Mouse (Mus musculus) cerebellum, adult 2 months (tissue): ENCODE results near the gene Cdan1. TPM values are rescaled to one million over a fixed set of nuclear protein-coding genes. Genes with fewer than 3 reads are reported as not detected.

Experiments used
- DNase-seq, 2 experiments: peaks; one replicate each; pipeline ENCODE4 v3.0.0; 2021
- H3K27ac ChIP-seq: fragments of 200-500 bp; 2 replicates; pipeline ENCODE4 v1.5.1; 2012; ENCODE audit warnings: low read length, control low read depth, inconsistent platforms; ENCODE audit not compliant: insufficient read depth
- H3K27me3 ChIP-seq: fragments of 200-500 bp; 2 replicates; pipeline ENCODE4 v1.6.1; 2012; ENCODE audit warnings: inconsistent platforms, mild to moderate bottlenecking, low read length, moderate library complexity; ENCODE audit not compliant: control insufficient read depth, insufficient read depth
- H3K4me1 ChIP-seq: fragments of 200-500 bp; 2 replicates; pipeline ENCODE4 v1.6.1; 2011; ENCODE audit warnings: low read length; ENCODE audit not compliant: control insufficient read depth, insufficient read depth
- H3K4me3 ChIP-seq: fragments of 200-500 bp; replicated peaks from 2 replicates; pipeline ENCODE3; 2011; ENCODE audit warnings: mild to moderate bottlenecking, low read depth, low read length, control low read depth; ENCODE audit not compliant: insufficient read depth
- CTCF ChIP-seq: fragments of 200-500 bp; IDR thresholded peaks from 2 replicates; pipeline ENCODE4 v1.5.1; 2011; ENCODE audit warnings: low read depth, mild to moderate bottlenecking, control low read depth, low read length, moderate library complexity, borderline replicate concordance; ENCODE audit not compliant: insufficient read depth
- POLR2A ChIP-seq: fragments of 200-500 bp; IDR thresholded peaks from 2 replicates; pipeline ENCODE4 v1.6.1; 2011; ENCODE audit warnings: low read length, control low read depth, borderline replicate concordance; ENCODE audit not compliant: insufficient read depth
- WGBS: fragments of 180-500 bp; shearing (Covaris S2); methylation state at CpG from one replicate; pipeline ENCODE4 v1.1.7; 2018; 5-methylcytosine and 5-hydroxymethylcytosine counted together
- polyA plus RNA-seq: library from polyadenylated mRNA; depleted of rRNA; stranded (reverse); fragments of >200 nt; gene quantifications from 2 replicates; pipeline ENCODE4 v1.2.3, GENCODE M21; 2012

The Cdan1 gene
- polyA plus RNA-seq, 1 experiment, result 37.8 TPM

DNA sequence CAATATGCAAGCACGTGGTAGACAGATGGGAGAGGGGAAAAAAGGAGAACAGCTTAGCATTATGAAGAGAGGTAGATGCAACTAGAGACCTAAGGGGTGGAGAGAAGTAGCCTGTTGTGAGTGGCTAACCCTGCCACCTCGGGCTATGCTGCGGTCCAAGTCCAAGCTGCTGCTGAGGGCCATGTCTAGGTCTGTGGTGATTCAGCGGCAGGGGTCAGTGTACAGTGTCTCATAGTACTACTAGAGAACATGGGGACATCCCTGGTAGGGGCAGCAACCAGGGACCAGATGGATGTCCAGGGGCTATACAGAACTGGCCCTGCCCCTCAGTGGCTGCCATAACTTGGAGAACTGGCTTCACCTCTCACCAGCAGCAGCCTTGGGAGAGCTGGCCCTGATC lies 14.8 kb downstream of the Cdan1 start:
- Histone ChIP-seq H3K27me3 (no peaks in the 10 kb centered on the region), H3K4me1 (no peaks in the 10 kb centered on the region), H3K27ac (no peak overlapping the region), H3K4me3 (no peak overlapping the region)
- WGBS, result 88% methylated on average over 4 of the region's 4 CpGs
- TF ChIP-seq POLR2A (no peak), CTCF (no peak)
- no peak for DNase-seq

DNA sequence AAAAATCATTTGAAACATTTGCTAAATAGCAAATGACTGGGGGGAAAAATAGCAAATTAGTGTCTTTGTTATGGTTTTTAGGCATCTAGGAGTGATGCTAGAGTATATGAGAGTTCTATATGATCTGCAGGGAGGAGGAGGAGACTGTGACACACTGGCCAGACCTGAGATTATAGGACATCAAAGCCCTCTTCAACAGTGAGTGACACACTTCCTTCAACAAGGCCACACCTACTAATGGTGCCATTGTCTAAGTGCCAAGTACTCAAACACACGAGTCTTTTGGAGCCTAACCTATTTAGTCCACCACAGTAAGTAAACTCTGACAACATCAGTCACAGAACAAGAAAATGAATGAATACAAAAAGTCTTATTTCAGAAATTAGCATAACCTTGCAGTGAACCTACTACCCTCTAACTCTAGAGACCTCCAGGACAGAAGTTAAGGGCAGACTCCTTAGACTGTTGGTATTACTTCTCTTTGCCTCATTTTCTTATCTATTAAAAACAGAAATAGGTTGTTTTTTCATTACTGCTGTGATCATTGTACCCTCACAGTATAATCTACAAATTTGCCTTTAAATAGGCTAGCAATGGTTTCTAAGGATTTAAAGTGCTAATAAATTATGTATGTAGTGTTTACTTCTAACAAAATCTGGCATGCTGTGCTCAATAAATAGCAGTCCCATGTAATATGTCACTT lies 22.8 kb downstream of the Cdan1 start:
- 19% methylated on average over 1 of the region's 1 CpGs for WGBS

DNA sequence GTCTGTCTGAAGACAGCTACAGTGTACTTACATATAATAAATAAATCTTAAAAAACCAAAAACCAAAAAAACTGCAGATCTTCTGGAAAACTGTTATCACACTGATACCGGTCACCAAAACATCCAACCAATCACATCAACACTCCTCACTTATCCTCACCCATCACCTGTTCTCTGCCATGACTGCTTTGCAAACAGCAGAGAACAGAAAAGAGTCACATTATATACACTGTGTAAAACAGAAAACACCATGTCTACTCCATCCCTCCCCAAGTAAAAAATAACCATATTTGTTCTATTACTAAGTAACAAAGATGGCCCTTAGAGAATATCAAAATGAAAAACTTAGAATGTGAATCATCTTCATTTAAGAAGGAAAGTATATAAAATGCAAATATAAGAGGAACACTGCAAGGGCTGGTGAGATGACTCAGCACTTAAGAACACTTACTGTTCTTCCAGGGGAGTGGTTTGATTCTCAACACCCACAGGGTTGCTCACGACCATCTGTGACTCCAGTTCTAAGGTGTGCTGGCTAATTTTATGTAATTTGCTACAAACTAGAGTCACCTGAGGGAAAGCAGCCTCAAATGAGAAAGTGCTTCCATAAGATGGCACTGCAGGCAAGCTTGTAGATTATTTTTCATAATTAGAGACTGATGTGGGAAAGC lies 79.5 kb downstream of the Cdan1 start:
- H3K27me3 ChIP-seq, result no peaks in the 10 kb centered on the region
- no peak for DNase-seq
- WGBS, result 57% methylated on average over 2 of the region's 2 CpGs
- no peak overlapping the region for H3K27ac ChIP-seq
- H3K4me3 ChIP-seq, result no peak overlapping the region
- TF ChIP-seq POLR2A (no peak), CTCF (no peak)
- no peaks in the 10 kb centered on the region for H3K4me1 ChIP-seq

More for the DNA sequence above, 22.8 kb downstream of the Cdan1 start:
- Histone ChIP-seq H3K27ac (no peak overlapping the region), H3K27me3 (no peaks in the 10 kb centered on the region), H3K4me3 (no peak overlapping the region), H3K4me1 (no peaks in the 10 kb centered on the region)
- no peak for DNase-seq
- TF ChIP-seq POLR2A (no peak), CTCF (no peak)

DNA sequence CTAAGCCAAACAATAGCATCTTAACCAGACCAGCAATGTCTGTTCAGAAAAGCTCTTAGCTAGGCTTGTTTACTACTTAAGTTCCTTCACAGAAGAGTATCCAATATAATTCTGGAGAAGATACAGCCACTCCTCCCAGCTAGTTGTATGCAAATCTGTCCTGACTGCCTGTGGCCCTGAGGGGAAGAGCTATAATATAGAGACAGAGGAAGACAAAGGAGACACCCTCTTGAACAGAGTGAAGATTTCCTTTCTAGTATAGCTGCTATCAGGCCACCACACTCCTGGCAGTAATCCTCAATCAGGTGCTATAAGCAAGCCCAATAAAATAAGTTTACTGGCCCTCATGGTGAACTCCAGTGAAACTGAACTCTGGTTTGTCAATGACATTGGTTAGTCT lies 88.0 kb downstream of the Cdan1 start:
- Histone ChIP-seq H3K4me1 (no peaks in the 10 kb centered on the region), H3K4me3 (no peak overlapping the region), H3K27ac (no peak overlapping the region), H3K27me3 (no peaks in the 10 kb centered on the region)
- TF ChIP-seq CTCF (no peak), POLR2A (no peak)
- DNase-seq, result no peak

DNA sequence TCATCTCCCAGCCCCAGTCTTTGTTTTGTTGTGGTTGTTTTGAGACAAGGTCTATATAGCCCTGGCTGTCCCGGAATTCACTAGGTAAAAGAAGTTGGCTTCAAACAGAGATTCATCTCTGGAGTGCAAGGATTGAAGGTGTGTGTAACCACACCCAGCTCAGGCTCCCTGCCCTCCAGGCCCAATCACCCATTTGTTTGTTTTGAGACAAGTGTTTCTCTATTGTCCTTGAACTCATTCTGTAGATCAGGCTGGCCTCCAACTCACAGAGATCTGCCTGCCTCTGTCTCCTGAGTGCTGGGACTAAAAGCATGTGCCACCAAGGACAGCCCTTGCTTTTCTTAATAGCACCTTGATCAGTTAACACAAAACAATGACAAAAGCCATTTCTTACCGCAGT lies 101.9 kb downstream of the Cdan1 start:
- Histone ChIP-seq H3K27ac (no peak overlapping the region), H3K4me1 (peaks cover 4% of the 10 kb centered on the region; the same call in 1 of the 2 replicates), H3K4me3 (no peak overlapping the region), H3K27me3 (no peaks in the 10 kb centered on the region)
- TF ChIP-seq CTCF (no peak), POLR2A (no peak)
- no peak for DNase-seq
- 96% methylated on average over 2 of the region's 2 CpGs for WGBS

DNA sequence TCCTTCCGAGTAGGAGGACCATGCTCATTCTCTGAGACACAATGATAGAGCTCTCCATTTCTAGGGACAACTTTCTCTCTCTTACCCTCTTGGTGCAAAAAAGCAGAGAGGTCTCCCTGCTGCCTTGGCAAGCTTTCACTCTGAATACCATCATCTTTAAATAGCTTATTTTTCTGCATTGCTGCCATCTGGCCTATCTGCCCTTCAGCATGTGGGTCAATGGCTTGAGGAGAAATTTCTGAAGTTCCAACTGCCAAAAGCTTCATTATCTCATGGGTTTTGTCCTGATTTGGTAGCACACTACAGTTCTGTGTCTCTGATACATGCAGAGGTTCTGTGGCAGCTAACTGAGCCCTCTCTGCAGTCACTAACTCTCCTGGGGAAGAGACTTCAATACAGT lies 104.4 kb downstream of the Cdan1 start:
- WGBS, result 77% methylated on average over 1 of the region's 1 CpGs
- peaks cover 4% of the 10 kb centered on the region; the same call in 1 of the 2 replicates for H3K4me1 ChIP-seq
- no peaks in the 10 kb centered on the region for H3K27me3 ChIP-seq
- H3K27ac ChIP-seq, result peak overlapping the region; percentile 6; the same call in 1 of the 2 replicates
- no peak for TF ChIP-seq POLR2A
- no peak for TF ChIP-seq CTCF
- peak in 1 of 2 experiments; percentile 67 for DNase-seq
- no peak overlapping the region for H3K4me3 ChIP-seq

DNA sequence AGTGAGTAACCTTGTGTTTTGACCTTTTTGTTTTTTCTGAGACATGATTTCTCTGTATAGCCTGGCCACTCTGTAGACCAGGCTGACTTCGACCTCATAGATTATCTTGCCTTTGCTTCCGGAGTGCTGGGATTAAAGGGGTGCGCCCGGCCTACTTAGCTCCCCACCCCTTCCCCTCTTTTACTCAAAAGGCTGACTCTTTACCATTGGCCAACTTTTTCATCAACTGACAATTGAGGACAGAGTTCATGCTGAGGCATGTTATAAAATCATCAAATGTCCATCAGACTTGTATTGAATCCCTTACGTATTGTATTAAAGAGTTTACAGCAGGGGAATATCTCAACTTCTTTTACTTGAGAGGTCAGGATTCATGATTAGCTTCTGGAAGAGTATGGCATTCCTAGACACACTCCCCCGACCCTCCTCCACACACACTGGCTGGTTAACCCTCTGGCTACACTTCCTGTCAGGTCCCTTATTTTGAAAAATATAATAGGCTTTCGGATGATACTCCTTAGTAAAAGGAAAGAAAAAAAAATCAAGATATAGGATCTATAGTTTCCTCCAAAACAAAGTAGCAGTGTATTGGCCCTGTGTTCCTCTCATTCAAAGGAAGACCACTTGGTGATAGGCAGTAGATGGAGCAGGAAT lies 117.9 kb downstream of the Cdan1 start:
- WGBS, result 44% methylated on average over 7 of the region's 7 CpGs
- Histone ChIP-seq H3K4me1 (peaks cover 3% of the 10 kb centered on the region; the same call in 1 of the 2 replicates), H3K27me3 (no peaks in the 10 kb centered on the region), H3K4me3 (peak overlapping the region; percentile 72), H3K27ac (0 out of 2 replicates have a peak overlapping the region, but pooled peaks have one; percentile 55)
- TF ChIP-seq CTCF, result no peak
- no peak for TF ChIP-seq POLR2A
- no peak for DNase-seq

DNA sequence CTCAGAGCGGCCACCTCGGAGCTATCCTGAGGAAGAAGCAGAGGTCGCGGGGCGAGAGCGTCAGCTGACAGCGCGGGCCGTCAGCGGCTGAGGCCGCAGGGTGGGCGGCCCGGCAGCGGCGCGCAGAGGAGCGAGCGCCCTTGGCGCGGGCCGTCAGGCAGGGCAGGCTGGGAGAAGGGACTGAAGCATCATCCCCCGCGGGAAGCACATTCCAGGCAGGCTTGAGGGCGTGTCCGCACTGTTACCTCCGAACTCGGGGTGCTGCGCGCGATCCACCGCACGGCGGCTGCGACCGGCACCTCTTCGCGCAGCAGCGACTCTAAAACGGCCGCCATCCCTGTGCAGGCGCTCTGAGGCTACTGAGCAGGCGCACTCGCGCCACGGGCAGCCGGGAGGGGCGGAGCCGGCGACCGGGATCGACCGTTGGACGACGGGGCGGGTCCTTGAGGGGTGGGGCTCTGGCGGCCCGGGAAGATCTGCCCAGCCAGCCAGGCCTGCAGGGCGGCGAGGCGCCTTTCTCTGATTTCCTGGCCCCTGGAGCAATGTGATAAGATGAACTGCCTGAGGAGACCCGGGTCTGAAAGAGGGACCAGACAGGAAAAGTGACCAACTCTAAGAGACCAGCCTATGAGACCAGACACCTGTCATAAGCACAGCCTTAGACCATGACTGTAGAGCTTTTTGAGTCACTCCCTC lies 118.6 kb downstream of the Cdan1 start:
- under 1% methylated on average over 60 of the region's 61 CpGs for WGBS
- Histone ChIP-seq H3K27ac (peak overlapping the region; percentile 55; the same call in 1 of the 2 replicates), H3K4me1 (peaks cover 3% of the 10 kb centered on the region; the same call in 1 of the 2 replicates), H3K4me3 (peak overlapping the region; percentile 72), H3K27me3 (no peaks in the 10 kb centered on the region)
- TF ChIP-seq POLR2A (peak; percentile 96), CTCF (no peak)
- DNase-seq, result peak; percentile 92 to 93
